Mouse (Mus musculus) CH12F3 (cell line): ENCODE results near the gene Rbm14.

Source experiments
- in situ Hi-C: fragments of 300-500 bp; cut with MboI; formaldehyde crosslinking; loops from 2 replicates; pipeline ENCODE4 v1.14.3; 2020; ENCODE audit warnings: low sequenced_read_pairs

Rbm14 gene

GRCm38 (mm10) chr19:4755565-4756192, 55.8 kb downstream of the Rbm14 start:
- in situ Hi-C loops = no loop called here
